Mouse (Mus musculus): ENCODE measurements at regions not wholly inside any gene's neighbourhood (a gene's known extent, or its start where the extent isn't known, plus 50 kb on each side); places are given as distances from the start of the nearest gene placed in this dataset.

- TF ChIP-seq CTCF (IDR thresholded peaks at IDR 0.05; ENCODE audit: extremely low read depth, insufficient read length, insufficient replicate concordance, low read depth, low read length) (no peak), POLR2A (IDR thresholded peaks at IDR 0.05; ENCODE audit: low read depth, low read length) (no peak)
Observed at GRCm38 (mm10) chr10:69078008-69078407, 73.2 kb upstream of the Rhobtb1 start.
